Mouse (Mus musculus): ENCODE results near the gene Vav3.
A peak's percentile ranks its signal among the peaks of the same experiment; 100 is the strongest.

The Vav3 gene

DNA sequence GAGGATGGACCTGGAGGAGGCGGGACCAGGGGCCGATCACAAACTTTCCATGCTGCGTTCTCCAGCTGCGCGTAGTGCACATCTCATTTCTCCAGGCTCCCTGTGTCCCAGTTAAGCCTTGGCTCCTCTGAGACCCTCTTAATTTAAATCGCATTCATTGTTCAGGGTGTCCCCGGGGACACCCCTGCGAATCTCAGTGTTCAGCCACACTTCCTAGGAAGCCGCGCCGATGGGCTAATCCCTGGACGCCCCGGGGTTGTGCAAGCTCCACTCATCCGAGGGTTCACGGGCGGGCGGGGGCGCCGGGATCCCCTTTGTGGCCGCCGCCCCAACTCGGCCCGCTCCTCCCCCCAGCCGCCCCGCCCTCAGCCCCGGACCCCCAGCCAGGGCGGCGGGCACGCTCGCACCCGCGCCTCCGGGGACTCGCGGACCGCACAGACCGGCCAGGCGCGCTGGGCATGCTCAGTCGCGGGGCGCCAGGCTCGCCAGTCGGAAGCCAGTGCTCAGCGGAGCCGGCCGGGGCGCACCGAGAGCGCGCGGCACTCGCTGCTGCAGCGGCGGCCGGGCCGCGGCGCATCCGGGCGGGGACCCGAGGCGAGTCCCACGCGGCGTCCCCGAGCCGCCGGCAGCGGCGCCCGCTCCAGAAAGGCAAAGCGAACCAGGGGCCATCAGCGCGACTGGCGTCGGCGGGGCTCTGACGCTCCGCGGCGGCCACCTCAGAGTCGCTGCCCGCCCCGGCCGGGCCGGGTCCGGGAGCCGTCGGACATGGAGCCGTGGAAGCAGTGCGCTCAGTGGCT lies at the start of gene Vav3:
TSS of gene Vav3 (plus strand) at position 380 of the 797 bp plus-strand sequence.
- peak in 1 of 2 experiments; percentile 26 for DNase-seq (ENCODE audit: low read depth in 1 of 2, low spot score in 2 of 2)

- no peak for DNase-seq (ENCODE audit: low read depth in 1 of 2, low spot score in 2 of 2)
Observed at GRCm38 (mm10) chr3:109298857-109299256, 41.6 kb upstream of the Vav3 start.

DNA sequence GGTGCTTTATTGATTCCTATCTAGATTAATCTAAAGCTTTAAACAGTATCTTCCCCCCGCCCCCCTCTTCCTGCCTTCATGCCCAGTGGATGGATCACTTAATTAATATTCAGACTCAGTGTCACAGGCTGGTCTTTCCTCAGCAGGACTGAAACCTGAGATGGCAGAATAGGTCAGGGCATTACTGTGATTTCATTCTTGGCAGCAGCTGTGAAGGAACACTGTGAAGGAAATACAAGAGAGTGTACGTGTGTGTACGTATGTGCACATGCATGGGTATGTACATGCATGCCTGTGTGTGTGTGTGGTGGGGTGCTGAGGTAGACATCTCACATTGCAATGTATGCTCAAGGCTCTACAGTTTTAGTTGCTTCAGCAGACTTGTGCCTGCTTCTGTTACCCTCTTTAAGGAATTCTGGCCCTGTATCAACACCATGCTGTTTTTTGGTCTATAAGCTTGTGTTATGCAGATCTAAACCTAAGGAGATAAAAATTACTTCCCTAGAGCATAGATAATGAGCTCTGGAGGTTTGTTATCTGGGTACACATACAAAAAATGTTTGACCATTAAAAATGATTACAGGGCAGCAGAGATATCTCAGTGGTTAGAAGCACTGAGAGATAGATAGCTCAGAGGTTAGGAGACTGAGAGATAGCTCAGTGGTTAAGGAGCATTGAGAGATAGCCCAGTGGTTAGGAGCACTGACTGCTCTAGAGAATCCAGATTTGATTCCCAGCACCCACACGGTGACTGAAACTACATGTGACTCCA lies 41.0 kb upstream of the Vav3 start:
- DNase-seq (ENCODE audit: low read depth in 1 of 2, low spot score in 2 of 2), result no peak

DNA sequence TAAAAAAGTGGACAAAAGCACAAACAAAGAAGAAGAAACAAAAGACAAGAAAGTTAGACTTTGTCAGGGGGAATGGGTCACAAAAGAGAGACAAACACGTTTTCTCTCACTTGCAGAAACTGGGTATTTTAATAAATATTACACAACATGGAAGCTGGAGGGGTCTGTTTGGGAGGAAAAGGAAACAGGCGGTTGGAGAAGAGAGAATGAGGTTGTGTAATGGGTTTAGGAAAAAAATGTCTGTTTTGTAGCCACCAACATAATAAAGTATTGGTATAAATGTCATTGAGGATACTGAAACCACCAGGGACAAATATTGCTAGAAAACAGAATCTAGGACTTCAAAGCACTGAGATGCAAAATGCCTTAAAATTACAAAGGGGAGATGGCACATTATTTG lies 38.4 kb upstream of the Vav3 start:
- DNase-seq (ENCODE audit: low read depth in 1 of 2, low spot score in 2 of 2), result no peak

GRCm38 (mm10) chr3:109307406-109307805 lies 33.0 kb upstream of the Vav3 start:
- DNase-seq (ENCODE audit: low read depth in 1 of 2, low spot score in 2 of 2), result no peak

GRCm38 (mm10) chr3:109308468-109308867 lies 32.0 kb upstream of the Vav3 start:
- DNase-seq (ENCODE audit: low read depth in 1 of 2, low spot score in 2 of 2), result no peak

DNA sequence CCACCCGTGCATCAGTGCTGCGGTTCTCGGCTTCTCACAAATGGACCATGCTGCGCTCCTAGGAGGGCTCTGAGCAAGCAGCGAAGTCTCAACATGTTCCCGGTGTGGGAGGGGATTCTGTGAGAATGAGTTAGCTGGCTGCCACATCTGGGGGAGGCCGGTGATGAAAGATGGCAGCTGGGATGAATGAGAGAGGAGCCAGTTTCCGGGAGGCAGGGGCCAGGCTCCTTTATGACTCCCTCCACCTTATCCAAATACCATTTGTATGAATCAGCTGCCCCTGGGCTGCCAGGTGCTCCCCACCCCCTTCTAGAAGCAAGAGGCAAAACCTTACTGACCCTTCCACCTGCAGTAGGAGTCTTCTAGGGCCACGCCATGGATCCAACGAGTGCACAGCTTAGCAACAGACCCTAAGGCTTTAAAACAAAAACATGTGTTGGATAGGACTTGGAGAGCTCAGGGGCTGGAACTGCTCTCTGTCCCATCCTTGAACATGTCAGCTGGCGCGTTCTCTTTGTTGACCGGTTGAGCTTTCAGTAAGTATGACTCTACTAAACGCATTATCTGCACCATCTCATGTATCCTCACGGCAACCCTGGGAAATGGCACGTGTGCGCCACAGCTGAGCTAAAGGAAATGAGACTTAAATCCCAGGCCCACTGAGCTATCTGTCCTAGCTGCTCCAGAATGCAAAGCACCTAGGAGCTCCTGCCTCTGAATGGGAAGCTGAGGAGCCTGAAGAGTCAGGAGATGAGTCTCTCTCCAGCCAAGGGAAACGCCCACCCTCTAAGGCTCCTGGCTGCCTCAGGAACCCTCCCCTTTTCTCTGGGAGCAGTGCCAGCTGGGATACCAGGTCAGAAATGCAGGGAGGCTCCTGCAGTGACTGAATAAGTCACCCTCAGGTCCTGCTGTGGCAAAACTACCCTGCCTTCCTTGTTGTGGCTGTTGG lies 30.9 kb upstream of the Vav3 start:
- DNase-seq (ENCODE audit: low read depth in 1 of 2, low spot score in 2 of 2), result no peak

GRCm38 (mm10) chr3:109311172-109311824 lies 29.2 kb upstream of the Vav3 start:
- no peak for DNase-seq (ENCODE audit: low read depth in 1 of 2, low spot score in 2 of 2)

DNA sequence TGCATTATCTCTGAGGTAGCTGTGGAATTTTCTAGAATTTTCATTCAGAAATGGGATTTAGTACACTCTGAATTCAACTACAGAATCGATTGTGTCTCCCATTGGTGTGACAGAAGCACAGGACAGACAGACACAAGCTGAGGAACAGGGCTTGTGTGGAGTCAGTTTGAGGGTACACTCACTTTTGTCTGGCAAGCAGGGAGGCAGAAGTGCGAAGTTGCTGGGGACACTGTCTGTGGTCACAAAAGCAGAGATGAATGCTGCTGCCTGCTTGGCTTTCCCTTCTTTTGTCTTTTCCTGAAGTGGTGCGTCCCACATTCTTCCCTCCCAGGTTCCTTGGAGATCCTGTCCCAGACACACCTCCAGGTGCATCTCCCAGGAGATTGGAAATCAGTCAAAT lies 28.6 kb upstream of the Vav3 start:
- no peak for DNase-seq (ENCODE audit: low read depth in 1 of 2, low spot score in 2 of 2)

- no peak for DNase-seq (ENCODE audit: low read depth in 1 of 2, low spot score in 2 of 2)
Observed at GRCm38 (mm10) chr3:109313501-109313900, 27.0 kb upstream of the Vav3 start.

GRCm38 (mm10) chr3:109322225-109322624 lies 18.2 kb upstream of the Vav3 start:
- no peak for DNase-seq (ENCODE audit: low read depth in 1 of 2, low spot score in 2 of 2)

DNA sequence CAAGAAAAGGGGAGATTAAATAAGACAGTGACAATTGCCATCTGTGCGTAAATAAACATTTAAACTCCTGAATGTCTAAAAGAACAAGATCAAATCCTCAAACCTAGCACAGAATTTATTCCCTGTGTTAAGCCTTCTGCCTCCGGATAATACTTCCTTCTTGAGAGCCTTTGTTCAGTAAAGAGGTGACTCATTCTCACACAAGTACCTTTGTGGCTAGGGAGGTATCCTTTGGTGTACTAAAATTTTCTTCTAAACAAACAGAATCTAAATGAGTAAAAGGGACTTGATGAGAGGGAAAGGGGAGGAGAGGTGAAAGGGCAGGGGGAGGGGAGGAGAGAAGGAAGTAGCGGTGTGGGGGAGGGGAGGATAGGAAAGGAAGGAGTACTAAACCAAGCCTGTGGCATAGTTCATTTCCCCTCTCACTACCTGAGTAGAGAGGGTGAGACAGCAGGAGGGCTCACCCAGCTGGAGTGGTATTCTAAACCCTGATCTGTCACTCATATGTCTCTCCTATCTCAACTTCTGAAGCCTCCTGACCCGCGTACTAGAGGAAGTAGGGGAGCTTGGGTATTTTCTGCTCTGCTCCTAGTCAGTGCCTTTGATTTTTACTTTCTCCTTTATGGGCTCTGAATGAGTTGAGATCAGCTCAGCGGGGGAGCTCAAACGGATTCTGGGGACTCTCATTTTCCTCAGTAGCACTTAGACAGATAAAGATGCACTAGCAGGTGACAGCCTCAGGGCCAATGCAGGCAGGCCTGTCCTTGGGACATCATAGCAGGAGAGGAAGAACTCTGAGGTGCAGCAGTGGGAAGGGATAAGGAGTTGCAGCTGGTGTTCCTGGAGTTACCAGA lies 16.8 kb upstream of the Vav3 start:
- no peak for DNase-seq (ENCODE audit: low read depth in 1 of 2, low spot score in 2 of 2)

- DNase-seq (ENCODE audit: low read depth in 1 of 2, low spot score in 2 of 2), result no peak
Observed at GRCm38 (mm10) chr3:109327128-109327527, 13.3 kb upstream of the Vav3 start.

DNA sequence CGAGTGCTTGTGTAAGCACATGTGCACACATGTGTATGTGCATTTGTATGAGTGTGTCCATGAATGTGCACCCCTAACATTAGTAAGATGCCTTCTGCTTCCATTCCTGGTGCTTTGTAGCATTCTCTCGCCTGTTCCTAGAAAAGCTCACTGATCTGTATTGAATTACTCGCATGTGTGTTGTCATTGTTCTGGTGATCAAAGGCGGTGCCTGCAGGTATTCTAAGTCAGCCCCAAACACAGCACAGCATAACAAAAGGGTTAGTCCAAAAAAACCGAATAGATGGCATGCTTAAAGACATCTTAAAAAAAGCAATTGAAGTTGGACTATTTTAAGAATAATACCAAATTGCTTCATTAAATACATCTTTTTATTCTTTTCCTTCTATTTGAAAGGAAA lies 7.7 kb upstream of the Vav3 start:
- no peak for DNase-seq (ENCODE audit: low read depth in 1 of 2, low spot score in 2 of 2)

GRCm38 (mm10) chr3:109335470-109335869 lies 5.0 kb upstream of the Vav3 start:
- no peak for DNase-seq (ENCODE audit: low read depth in 1 of 2, low spot score in 2 of 2)

DNA sequence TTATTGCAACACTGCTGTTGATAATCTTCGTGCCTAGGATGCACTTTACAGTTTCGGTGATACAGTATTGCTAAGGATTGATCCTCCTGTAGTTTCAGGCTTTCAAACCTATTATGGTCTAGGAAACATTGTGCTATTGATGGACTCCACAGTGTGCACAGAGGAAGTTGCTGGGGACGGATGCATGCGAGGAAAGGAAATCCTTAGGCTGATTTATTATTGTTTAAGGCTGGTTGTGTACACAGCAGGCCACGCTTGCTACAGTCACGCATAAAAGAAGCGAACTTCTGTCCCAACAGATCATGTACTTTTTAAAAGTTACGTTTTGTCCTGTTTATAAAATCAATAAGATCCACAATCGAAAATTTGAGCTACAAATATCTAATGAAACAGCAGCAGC lies 1.2 kb upstream of the Vav3 start:
- DNase-seq (ENCODE audit: low read depth in 1 of 2, low spot score in 2 of 2), result no peak

GRCm38 (mm10) chr3:109339941-109340273 lies 546 bp upstream of the Vav3 start:
- peak in 1 of 2 experiments; percentile 21 for DNase-seq (ENCODE audit: low read depth in 1 of 2, low spot score in 2 of 2)

DNA sequence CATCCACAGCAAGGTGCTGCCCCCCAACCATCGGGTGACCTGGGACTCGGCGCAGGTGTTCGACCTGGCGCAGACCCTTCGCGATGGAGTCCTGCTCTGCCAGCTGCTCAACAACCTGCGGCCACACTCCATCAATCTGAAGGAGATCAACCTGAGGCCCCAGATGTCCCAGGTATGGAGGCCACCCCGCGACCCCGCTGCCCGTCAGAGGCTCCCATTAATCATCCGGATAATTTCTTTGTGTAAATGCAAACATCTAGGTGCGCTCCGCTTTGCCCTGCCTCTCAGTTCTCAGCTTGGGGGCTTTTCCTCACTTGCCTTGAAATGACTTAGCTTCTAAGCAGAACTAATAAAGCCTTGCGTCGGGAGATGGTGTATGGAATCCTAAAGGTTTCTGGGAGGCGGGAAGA lies 623 bp downstream of the Vav3 start:
- no peak for DNase-seq (ENCODE audit: low read depth in 1 of 2, low spot score in 2 of 2)

DNA sequence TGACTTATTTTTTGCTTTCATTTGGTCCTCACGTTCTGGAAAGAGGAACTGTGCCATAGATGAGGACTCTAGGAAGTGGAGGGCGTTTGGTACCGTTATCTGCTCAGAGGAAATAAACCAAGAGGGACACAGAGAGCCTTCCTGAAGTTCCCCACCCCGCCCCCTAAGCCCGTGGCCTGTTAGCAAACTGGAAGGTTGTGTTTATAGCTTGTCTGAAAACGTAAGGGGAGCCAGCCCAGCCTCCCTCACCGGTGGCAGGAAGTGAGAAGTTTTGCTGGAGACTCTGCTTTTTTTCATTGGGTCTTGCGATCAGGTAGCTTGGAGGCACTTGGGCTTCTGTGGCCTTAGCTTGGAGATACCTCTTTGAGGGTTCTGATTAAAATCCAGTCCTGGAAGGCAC lies 1.2 kb downstream of the Vav3 start:
- peak; percentile 12 to 36 for DNase-seq (ENCODE audit: low read depth in 1 of 2, low spot score in 2 of 2)

All from monocyte, adult 2 months (primary cell).